Mouse (Mus musculus): Measurements from ENCODE around the gene Syt16. TPM values are rescaled to one million over a fixed set of nuclear protein-coding genes. Genes with fewer than 3 reads are reported as not detected.
A peak's percentile ranks its signal among the peaks of the same experiment; 100 is the strongest.

Syt16 gene
- polyA plus RNA-seq, 1 experiment from 2014 or later, result 0.24 TPM

DNA sequence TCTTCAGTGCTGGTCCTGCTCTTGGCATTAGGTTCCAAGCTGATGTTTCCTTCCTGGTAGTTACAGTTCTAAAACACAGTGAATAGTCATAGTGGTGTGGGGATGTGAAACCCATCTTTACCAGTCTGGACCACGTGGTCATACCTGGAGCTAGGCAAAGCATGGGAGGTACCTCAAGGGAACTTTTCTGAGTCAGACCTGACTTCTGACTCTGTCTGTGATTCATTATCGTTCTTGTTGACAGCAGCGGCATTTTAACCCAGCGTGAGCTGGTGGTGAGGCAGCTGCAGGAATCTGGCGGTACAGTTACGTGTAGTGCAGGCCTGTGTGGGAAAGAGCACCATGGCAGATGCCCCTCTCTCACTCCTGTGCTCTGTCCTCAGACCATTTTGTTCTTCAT, 22.9 kb upstream of the Syt16 start:
- H3K9me3 ChIP-seq (replicated peaks), result 0 out of 2 replicates have a peak, but pooled peaks cover 6% of the 10 kb centered on the region
- H3K4me1 ChIP-seq (replicated peaks), result no peaks in the 10 kb centered on the region
- no peak for ATAC-seq (replicated peaks; ENCODE audit: insufficient number of reproducible peaks, insufficient read depth, low FRiP score, low read depth)
- no peak overlapping the region for H3K27ac ChIP-seq
- no peaks in the 10 kb centered on the region for H3K27me3 ChIP-seq
- WGBS, result 78% methylated on average over 6 of the region's 6 CpGs
- H3K36me3 ChIP-seq, result peaks cover 76% of the 10 kb centered on the region
- no peak overlapping the region for H3K4me3 ChIP-seq
- H3K4me2 ChIP-seq, result no peak overlapping the region
- no peak overlapping the region for H3K9ac ChIP-seq

DNA sequence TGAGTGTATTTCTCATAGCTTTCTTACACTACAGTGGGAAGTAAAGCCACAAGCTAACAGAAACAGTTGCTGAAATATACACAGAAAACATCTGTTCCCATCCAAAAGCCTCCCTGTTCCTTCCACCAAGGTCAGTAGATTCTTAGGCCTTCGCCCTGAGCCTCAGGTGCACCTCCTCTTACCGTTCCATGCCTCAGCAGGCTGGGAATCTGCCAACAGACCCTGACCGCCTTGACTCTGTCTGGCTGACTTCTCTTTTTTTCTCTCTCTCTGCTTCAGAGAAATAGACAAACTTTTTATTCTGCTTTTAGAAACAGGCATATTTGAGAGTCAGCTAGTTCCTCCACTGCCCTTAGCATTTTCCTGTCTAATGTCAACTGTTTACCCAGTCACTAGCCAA, 19.3 kb upstream of the Syt16 start:
- Histone ChIP-seq H3K9me3 (replicated peaks) (no peaks in the 10 kb centered on the region), H3K9ac (no peak overlapping the region), H3K4me2 (no peak overlapping the region), H3K27ac (no peak overlapping the region), H3K27me3 (no peaks in the 10 kb centered on the region), H3K36me3 (peaks cover 53% of the 10 kb centered on the region), H3K4me3 (no peak overlapping the region), H3K4me1 (replicated peaks) (peaks cover 8% of the 10 kb centered on the region)
- ATAC-seq (replicated peaks; ENCODE audit: insufficient number of reproducible peaks, insufficient read depth, low FRiP score, low read depth), result no peak
- 84% methylated on average over 3 of the region's 3 CpGs for WGBS

- Histone ChIP-seq H3K4me3 (no peak overlapping the region), H3K4me2 (no peak overlapping the region), H3K9ac (no peak overlapping the region), H3K4me1 (replicated peaks) (peaks cover 8% of the 10 kb centered on the region), H3K27ac (no peak overlapping the region), H3K27me3 (no peaks in the 10 kb centered on the region), H3K36me3 (peaks cover 48% of the 10 kb centered on the region), H3K9me3 (replicated peaks) (no peaks in the 10 kb centered on the region)
- no peak for ATAC-seq (replicated peaks; ENCODE audit: insufficient number of reproducible peaks, insufficient read depth, low FRiP score, low read depth)
- 85% methylated on average over 5 of the region's 5 CpGs for WGBS
Observed at GRCm38 (mm10) chr12:73979667-73980066, 17.8 kb upstream of the Syt16 start.

GRCm38 (mm10) chr12:73982533-73982932, 14.9 kb upstream of the Syt16 start:
- H3K9me3 ChIP-seq (replicated peaks), result no peaks in the 10 kb centered on the region
- H3K36me3 ChIP-seq, result peaks cover 41% of the 10 kb centered on the region
- no peaks in the 10 kb centered on the region for H3K27me3 ChIP-seq
- no peak overlapping the region for H3K9ac ChIP-seq
- peak; percentile 83 for ATAC-seq (replicated peaks; ENCODE audit: insufficient number of reproducible peaks, insufficient read depth, low FRiP score, low read depth)
- no peak overlapping the region for H3K27ac ChIP-seq
- no peak overlapping the region for H3K4me3 ChIP-seq
- 31% methylated on average over 14 of the region's 14 CpGs for WGBS
- H3K4me1 ChIP-seq (replicated peaks), result peaks cover 8% of the 10 kb centered on the region
- no peak overlapping the region for H3K4me2 ChIP-seq

GRCm38 (mm10) chr12:73986299-73986698, 11.2 kb upstream of the Syt16 start:
- Histone ChIP-seq H3K27me3 (no peaks in the 10 kb centered on the region), H3K9me3 (replicated peaks) (no peaks in the 10 kb centered on the region), H3K4me2 (no peak overlapping the region), H3K9ac (no peak overlapping the region), H3K27ac (no peak overlapping the region), H3K4me1 (replicated peaks) (peaks cover 10% of the 10 kb centered on the region), H3K36me3 (peaks cover 13% of the 10 kb centered on the region), H3K4me3 (no peak overlapping the region)
- ATAC-seq (replicated peaks; ENCODE audit: insufficient number of reproducible peaks, insufficient read depth, low FRiP score, low read depth), result no peak
- 81% methylated on average over 7 of the region's 7 CpGs for WGBS

GRCm38 (mm10) chr12:73988393-73989008, 9.0 kb upstream of the Syt16 start:
- Histone ChIP-seq H3K27me3 (no peaks in the 10 kb centered on the region), H3K36me3 (peaks cover 13% of the 10 kb centered on the region), H3K4me3 (no peak overlapping the region), H3K4me1 (replicated peaks) (0 out of 2 replicates have a peak, but pooled peaks cover 2% of the 10 kb centered on the region), H3K9me3 (replicated peaks) (no peaks in the 10 kb centered on the region), H3K4me2 (no peak overlapping the region), H3K9ac (no peak overlapping the region), H3K27ac (no peak overlapping the region)
- no peak for ATAC-seq (replicated peaks; ENCODE audit: insufficient number of reproducible peaks, insufficient read depth, low FRiP score, low read depth)
- 83% methylated on average over 4 of the region's 4 CpGs for WGBS

DNA sequence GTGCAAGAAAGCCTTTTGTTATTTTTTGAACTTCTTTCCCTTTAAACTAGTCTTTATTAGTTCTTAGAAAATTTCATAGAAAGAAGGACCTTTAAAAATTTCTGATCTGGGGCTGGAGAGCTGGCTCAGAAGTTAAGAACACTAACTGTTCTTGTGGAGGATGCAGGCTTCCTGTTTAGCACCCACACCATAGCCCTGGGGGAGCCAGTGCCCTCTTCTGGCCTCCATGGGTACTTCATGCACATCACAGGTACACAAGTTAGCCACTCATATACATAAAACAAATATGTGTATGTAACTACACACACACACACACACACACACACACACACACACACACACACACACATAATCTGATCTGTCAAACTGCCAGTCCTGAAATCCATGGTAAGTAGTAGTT, 7.9 kb upstream of the Syt16 start:
- H3K4me3 ChIP-seq, result no peak overlapping the region
- no peaks in the 10 kb centered on the region for H3K9me3 ChIP-seq (replicated peaks)
- no peak overlapping the region for H3K4me2 ChIP-seq
- H3K9ac ChIP-seq, result no peak overlapping the region
- no peak overlapping the region for H3K27ac ChIP-seq
- ATAC-seq (replicated peaks; ENCODE audit: insufficient number of reproducible peaks, insufficient read depth, low FRiP score, low read depth), result no peak
- peaks cover 7% of the 10 kb centered on the region for H3K36me3 ChIP-seq
- 0 out of 2 replicates have a peak, but pooled peaks cover 2% of the 10 kb centered on the region for H3K4me1 ChIP-seq (replicated peaks)
- H3K27me3 ChIP-seq, result no peaks in the 10 kb centered on the region

DNA sequence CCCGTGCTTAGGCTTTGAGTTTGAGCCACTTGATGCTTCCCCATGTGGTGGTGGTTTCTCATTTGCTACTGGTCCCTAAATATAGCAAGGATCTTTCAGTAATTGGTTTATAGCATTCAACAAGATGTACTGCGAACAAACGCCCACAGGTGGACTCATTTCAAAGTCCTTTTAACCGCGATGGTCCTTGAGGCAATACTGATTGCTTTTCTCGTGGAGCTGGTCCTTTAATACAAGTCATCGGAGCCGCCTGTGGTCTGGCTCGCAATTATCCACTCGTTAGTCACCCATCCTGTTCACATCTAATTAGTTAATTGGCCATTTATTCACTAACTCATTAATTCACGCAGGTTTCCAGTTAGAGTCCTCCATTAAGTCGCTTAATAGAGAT, 560 bp upstream of the Syt16 start:
- Histone ChIP-seq H3K27ac (no peak overlapping the region), H3K4me3 (peak overlapping the region; percentile 61; the same call in 1 of the 2 replicates), H3K27me3 (peaks cover 37% of the 10 kb centered on the region), H3K36me3 (no peaks in the 10 kb centered on the region), H3K4me1 (replicated peaks) (peaks cover 8% of the 10 kb centered on the region), H3K4me2 (peak overlapping the region; percentile 97), H3K9ac (no peak overlapping the region), H3K9me3 (replicated peaks) (no peaks in the 10 kb centered on the region)
- 55% methylated on average over 12 of the region's 12 CpGs for WGBS
- no peak for ATAC-seq (replicated peaks; ENCODE audit: insufficient number of reproducible peaks, insufficient read depth, low FRiP score, low read depth)

DNA sequence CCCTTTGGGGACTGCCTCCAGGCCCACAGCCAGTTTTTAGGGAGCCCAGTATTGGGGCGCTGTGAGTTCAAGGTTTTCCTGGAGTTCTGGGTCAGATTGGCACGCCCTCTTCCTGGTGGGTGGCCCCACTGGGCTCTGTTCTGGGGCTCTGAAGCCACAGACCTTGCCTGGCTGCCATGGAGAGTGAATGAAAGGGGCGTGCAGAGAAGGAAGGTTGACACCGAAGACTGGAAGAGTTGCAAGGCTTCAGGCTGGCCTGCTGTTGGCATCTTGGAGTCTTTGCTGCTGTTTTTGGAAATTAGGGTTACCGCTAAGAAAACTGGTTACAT, 631 bp downstream of the Syt16 start:
- WGBS, result 42% methylated on average over 5 of the region's 5 CpGs
- no peak for ATAC-seq (replicated peaks; ENCODE audit: insufficient number of reproducible peaks, insufficient read depth, low FRiP score, low read depth)
- peak overlapping the region; percentile 52 for H3K9ac ChIP-seq
- peaks cover 8% of the 10 kb centered on the region for H3K4me1 ChIP-seq (replicated peaks)
- peak overlapping the region; percentile 97 for H3K4me2 ChIP-seq
- no peaks in the 10 kb centered on the region for H3K9me3 ChIP-seq (replicated peaks)
- no peak overlapping the region for H3K27ac ChIP-seq
- H3K27me3 ChIP-seq, result peaks cover 37% of the 10 kb centered on the region
- peak overlapping the region; percentile 61 for H3K4me3 ChIP-seq
- no peaks in the 10 kb centered on the region for H3K36me3 ChIP-seq

DNA sequence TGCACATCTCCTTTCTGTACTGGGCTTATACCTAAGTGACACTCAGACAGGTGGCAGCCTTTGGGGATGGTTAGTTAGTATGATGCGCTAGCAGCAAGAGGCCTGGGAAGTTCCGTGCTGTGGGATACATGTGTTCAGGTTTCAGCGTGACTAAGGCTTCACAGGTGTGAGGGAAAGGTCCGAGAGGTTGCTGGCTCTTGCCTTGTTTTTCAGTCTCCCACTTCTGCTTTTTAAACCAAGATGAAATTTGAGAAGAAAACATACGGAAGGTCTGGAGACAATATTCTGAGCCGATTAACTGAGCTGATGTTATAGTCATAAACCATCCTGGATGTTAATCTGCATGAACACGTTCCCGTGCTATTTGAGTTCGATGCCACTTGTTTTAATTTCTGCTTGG, 5.0 kb downstream of the Syt16 start:
- Histone ChIP-seq H3K27ac (no peak overlapping the region), H3K36me3 (no peaks in the 10 kb centered on the region), H3K4me3 (no peak overlapping the region), H3K4me2 (no peak overlapping the region), H3K9me3 (replicated peaks) (no peaks in the 10 kb centered on the region), H3K9ac (no peak overlapping the region), H3K4me1 (replicated peaks) (peaks cover 7% of the 10 kb centered on the region), H3K27me3 (peaks cover 30% of the 10 kb centered on the region)
- 86% methylated on average over 9 of the region's 9 CpGs for WGBS
- ATAC-seq (replicated peaks; ENCODE audit: insufficient number of reproducible peaks, insufficient read depth, low FRiP score, low read depth), result no peak

GRCm38 (mm10) chr12:74009448-74009911, 12.0 kb downstream of the Syt16 start:
- no peak for ATAC-seq (replicated peaks; ENCODE audit: insufficient number of reproducible peaks, insufficient read depth, low FRiP score, low read depth)
- Histone ChIP-seq H3K4me3 (no peak overlapping the region), H3K9ac (no peak overlapping the region), H3K36me3 (no peaks in the 10 kb centered on the region), H3K9me3 (replicated peaks) (no peaks in the 10 kb centered on the region), H3K27me3 (peaks cover 5% of the 10 kb centered on the region; the same call in 1 of the 2 replicates), H3K27ac (no peak overlapping the region), H3K4me1 (replicated peaks) (peaks cover 8% of the 10 kb centered on the region), H3K4me2 (no peak overlapping the region)
- WGBS, result 17% methylated on average over 8 of the region's 8 CpGs

- Histone ChIP-seq H3K4me1 (replicated peaks) (peaks cover 8% of the 10 kb centered on the region), H3K4me3 (peak overlapping the region; percentile 31), H3K27me3 (no peaks in the 10 kb centered on the region; the same call in 1 of the 2 replicates), H3K4me2 (peak overlapping the region; percentile 64), H3K9me3 (replicated peaks) (no peaks in the 10 kb centered on the region), H3K27ac (no peak overlapping the region), H3K36me3 (no peaks in the 10 kb centered on the region), H3K9ac (0 out of 2 replicates have a peak overlapping the region, but pooled peaks have one; percentile 22)
- WGBS, result 2% methylated on average over 6 of the region's 6 CpGs
- ATAC-seq (replicated peaks; ENCODE audit: insufficient number of reproducible peaks, insufficient read depth, low FRiP score, low read depth), result 0 out of 2 replicates have a peak, but pooled peaks have one; percentile 35
Observed at GRCm38 (mm10) chr12:74013739-74014138, 16.3 kb downstream of the Syt16 start.

Data from heart, embryonic 15.5 days (tissue).